Mouse (Mus musculus): ENCODE data around the gene Glis3.

Glis3 gene

DNA sequence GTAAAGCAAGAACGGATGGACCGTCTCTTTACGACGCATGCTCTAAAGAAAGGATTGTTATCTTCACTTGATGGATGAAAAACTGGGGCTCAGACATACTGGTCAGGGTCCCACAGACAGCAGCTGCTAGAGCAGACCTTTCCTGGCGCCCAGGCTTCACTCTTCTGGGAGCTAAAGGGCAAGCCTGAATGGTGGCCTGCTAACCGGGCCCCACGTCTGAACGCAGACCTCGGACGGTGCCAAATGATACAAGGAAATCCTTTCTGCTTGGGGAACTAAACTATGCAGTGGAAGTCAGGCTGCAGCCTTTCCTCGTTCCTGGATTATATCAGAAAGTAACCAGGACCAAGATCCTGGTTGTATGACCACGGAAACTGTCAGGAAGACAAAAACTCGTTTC is 86.9 kb downstream of the Glis3 start:
- in situ Hi-C loops (cut with MboI, MseI) = no loop called here

DNA sequence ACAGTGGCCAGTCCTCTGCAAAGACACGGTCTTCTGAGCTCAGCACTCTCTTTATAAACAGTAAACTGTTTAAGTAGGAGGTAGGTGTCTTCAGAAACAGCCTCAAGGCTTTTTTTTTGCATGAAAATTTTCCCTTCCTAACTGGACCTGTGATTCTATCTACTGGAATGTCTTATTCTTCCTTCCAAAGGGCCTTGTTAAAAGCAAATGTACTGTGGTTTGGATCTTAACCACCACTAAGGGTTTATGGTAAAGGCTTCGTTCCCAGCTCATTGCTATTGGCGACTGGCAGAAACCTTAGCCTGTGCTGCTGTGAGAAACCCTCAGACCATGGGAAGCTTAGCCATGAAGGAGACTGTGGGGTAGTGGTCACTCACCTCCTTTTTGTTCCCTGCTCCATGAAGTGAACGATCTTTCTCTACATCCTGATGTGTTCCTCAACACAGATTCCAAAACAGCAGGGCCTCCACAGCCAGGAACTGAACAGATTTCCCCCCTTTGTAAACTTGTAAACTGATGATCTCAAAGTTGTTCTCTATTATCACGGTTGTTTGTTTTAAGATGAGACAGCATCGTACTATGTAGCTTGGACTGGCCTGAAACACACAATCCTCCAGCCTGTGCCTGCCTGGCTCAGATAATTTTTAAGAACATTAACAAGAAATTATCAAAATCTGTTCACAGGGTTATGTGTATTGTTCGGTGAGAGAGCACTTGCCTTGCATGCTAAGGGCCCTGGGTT is 88.0 kb downstream of the Glis3 start:
- in situ Hi-C loops (cut with MboI, MseI) = no loop called here

DNA sequence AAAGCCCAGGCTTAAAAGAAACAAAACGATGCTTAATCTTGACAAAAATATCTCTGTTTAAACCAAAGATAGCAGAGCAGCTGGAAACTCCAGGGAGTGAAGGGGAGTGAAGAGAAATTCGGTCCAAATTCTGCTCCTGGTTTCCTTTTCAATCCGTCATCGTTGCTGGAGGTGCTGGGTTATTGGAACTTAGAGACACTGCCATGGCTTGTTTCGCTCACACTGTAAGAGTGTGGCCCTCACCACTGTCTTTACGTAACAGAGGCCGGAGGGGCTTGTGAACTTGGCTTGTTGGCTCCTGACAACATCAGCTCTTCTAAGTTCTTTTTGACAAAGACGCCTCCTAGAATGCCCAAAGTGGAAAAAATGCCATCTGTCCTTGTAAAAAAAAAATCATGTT is 99.4 kb downstream of the Glis3 start:
- in situ Hi-C loops (cut with MboI, MseI) = no loop called here

GRCm38 (mm10) chr19:28579724-28580375 is 100.0 kb downstream of the Glis3 start:
- in situ Hi-C loops (cut with MboI, MseI) = no loop called here

DNA sequence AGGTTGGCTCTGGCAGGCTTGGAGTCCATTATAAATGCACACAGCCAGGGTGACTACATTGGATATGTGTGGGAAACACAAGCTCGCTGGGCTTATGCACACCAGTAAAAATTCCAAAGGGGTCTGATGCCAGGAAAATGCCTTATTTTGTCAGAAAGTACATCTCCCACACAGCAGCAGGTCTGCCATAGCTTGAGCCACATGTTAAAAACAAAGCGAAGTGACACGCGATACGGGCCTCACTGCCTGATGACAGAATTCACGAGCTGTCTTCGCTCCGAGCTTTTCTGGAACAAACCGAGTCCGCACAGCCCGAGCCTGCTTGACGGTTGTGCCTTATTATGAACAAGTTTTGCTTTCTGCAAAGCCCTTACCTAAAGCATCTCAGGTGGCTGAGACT is 102.9 kb downstream of the Glis3 start:
- in situ Hi-C loops (cut with MboI, MseI) = no loop called here

GRCm38 (mm10) chr19:28576619-28577018 is 103.3 kb downstream of the Glis3 start:
- in situ Hi-C loops (cut with MboI, MseI) = no loop called here

DNA sequence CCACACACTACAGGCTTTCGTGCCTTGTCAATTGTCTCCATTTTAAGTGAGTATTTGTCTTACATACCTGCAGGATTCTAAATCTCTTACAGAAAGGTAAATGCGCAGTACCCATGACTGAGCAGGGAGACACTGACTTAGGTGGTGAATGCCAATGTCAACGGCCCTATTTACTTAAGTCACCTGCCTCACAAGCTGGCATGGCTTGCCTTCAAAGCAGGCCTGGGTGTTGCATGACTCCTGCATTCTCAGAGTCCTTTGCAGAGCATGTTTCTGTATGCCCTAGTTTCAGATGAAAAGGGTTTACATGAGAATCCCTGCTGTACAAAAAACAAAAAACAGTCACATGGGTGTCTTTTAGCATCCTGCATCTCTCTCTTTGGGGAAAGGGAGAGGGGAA is 106.2 kb downstream of the Glis3 start:
- in situ Hi-C loops (cut with MboI, MseI) = no loop called here

DNA sequence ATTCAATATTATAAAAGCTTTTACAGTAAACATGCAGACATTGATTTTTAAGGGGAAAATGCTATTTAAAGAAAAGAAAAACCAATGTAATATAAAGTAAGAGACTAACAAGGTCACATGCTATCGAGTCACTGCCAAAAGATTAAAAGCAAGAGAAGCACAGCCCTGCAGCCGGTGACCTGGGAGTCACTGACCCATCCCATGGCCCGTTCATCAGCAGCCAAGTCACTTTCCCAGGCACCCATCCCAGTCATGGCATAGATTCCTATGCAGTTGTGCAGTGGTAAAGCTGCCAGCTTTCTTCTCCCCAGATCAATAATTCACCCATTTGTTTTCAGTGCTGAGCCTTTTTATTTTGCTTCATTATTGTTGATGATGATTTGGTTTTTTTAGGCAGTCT is 110.0 kb downstream of the Glis3 start:
- in situ Hi-C loops (cut with MboI, MseI) = no loop called here

DNA sequence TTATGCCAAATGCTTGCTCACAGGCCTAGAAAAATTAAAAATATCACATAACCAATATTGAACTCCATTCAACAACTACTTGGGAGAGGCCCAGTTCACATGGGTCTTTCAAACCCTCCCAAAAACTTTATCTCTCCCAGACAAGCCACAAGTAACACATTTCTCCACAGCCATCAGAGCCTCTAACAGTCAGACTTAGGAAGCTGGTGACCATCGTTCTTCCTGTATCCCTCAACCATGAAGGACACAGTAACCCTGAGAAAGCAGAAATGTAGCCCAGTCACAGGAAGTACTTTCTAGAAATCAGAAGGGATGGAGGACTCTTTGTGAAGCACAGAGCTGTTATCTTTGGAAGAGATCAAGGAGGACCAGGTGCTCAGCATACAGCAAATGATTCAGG is 112.8 kb downstream of the Glis3 start:
- in situ Hi-C loops (cut with MboI, MseI) = no loop called here

GRCm38 (mm10) chr19:28566554-28566953 is 113.3 kb downstream of the Glis3 start:
- in situ Hi-C loops (cut with MboI, MseI) = no loop called here

- in situ Hi-C loops (cut with MboI, MseI) = no loop called here
These were observed 118.2 kb downstream of the Glis3 start for GRCm38 (mm10) chr19:28561697-28562002.

DNA sequence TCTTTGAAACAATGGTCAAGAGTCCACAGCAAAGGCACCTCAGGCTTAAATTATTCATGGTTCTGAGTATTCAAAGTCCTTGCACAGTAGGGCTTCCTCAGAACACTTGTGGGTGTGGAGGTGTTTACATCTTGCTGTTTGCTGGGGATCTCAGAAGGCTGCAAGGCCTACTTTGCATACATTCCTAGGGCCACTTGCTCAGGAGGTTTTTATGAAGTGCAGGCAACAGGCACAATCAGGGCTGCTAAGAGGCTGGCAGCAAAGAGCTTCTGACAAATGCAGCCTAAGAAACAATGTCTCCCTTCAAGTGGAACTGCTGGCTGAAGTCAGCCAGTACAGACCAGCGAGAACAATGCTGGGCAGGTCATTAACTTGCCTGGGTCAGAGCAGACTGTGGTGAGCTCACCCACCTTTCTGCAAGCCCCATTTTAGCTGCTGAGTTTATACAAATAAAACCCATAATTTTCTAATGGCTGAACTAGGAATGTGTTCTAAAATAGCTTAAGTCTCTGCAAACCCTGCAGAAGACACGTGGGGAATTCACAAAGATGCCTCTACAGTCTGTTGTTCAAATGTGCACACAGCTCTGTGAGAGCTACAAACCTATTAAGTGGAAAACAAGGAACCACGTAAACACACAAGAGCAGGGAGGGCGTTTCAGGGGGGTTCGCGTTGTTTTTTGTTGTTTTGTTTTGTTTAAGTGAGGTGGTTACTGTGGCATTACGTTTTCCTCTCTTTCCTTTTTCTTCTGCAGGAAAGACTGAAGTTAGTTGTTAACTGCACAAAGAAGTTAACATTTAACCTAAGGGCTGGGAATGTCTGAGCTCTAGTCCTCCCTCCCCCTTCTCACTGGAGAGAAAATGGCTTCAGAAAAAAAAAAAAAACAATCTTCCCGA is 118.8 kb downstream of the Glis3 start:
- in situ Hi-C loops (cut with MboI, MseI) = no loop called here

DNA sequence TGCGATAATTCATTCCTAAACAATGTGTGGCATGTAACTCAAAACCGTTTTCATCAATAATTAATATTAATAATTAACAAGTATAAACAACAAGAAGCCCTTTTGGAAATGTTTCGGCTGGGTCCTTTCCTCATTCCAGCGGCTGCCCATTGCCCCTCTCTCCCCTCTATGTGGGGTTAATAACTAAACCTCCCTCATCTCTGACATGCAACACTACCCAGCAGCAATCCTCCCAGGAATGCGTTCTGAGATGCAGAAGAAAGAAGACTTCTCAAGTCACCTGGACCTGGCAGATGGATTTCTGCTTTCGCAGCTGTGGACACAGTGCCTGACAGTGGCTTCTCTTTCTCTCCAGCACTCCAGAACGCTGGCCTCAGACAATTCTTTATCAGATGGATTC is 120.0 kb downstream of the Glis3 start:
- in situ Hi-C loops (cut with MboI, MseI) = no loop called here

GRCm38 (mm10) chr19:28559400-28559799 is 120.5 kb downstream of the Glis3 start:
- in situ Hi-C loops (cut with MboI, MseI) = no loop called here

DNA sequence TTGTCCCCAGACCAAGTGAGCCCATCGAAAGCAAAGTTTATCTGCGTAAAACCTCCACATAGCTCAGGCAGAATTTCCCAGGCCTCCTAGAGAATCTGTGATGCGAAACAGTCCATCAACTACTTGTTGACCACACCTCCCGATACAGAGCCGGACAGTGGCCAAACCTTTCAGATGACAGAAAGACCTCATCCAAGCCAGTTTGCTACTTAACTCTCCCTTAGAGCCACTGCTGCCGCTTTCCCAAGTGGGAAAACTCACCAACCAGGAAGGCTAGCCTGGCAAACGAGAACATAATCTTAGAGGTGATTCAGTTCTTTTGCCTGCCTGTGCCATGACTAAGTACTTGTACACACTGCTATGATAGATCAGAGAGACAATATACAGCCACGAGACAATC is 121.2 kb downstream of the Glis3 start:
- in situ Hi-C loops (cut with MboI, MseI) = no loop called here

- in situ Hi-C loops (cut with MboI, MseI) = no loop called here
These were observed 122.1 kb downstream of the Glis3 start for GRCm38 (mm10) chr19:28557559-28558328.

DNA sequence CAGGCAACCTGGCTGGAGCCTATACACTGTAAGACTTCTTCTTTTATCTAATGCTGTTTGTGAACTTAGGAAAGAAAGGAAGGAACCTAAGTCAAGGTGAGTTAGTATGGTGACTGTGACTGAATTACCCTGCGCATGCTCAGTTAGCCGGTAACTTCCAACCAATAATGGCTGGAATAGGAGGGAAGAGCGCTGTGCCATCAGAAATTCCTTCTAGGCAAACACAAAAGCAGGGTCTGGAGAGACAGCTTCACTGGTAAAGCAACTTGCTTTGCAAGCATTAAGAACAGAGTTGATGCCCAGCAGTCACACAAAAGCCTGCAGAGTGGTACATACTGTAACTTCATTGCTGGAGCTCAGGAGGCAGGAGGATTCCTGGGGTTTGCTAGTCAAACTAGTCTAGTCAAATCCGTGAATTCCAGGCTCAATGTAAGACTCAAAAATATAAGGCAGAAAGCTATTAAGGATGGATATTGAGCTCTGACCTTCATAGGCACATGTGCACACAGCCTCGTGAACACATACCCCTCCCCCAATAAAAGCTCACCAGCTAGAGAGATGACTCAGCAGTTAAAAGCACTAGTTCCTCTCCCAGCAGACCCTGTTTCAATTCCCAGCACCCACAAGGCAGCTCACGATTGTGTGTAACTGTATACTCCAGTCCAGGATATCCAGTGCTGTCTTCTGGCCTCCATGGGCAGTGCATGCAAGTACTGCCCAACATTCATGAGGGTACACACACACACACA is 124.5 kb downstream of the Glis3 start:
- in situ Hi-C loops (cut with MboI, MseI) = no loop called here

GRCm38 (mm10) chr19:28550611-28551010 is 129.3 kb downstream of the Glis3 start:
- in situ Hi-C loops (cut with MboI, MseI) = no loop called here

DNA sequence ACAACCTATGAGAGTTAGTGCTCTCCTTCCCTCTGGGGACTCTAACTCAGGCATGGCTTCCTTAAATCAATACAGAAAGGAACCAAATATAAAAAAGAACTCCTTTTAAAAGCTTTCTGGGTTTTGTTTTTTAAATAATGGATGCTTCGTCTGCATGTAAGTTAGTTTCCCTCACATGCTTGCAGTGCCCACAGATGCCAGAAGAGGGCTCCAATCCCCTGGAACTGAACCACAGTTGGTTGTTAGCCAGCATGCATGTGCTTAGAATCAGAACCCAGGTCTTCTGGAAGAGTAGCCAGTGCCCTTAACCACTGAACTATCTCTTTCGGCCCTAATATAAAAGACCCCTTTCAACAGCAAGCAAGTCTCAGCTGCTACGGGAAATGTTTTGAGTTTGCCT is 132.9 kb downstream of the Glis3 start:
- in situ Hi-C loops (cut with MboI, MseI) = loop anchor here (10.0 kb wide), 1 partner anchor 808 kb away; no protein-coding TSS in a partner anchor

DNA sequence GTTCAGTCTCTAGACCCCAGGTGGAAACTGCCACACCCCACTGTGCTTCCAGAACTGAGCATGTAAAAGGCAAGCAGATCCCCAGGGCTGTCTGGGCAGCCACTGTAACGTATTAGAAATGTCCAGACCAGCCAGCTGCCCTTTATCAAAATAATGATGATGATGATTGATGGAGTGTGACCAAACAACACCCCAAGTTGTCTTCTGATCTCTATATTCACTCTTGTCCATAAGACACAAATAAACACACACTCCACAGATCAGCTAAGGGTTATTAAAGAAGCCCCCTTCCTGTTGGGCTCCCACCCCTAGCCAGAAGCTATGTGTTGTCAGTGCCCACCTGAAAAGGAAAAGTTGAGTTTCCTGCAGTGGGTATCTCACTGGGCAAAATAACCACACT is 134.4 kb downstream of the Glis3 start:
- in situ Hi-C loops (cut with MboI, MseI) = loop anchor here (10.0 kb wide), 1 partner anchor 809 kb away; no protein-coding TSS in a partner anchor

GRCm38 (mm10) chr19:28538813-28539212 is 141.1 kb downstream of the Glis3 start:
- in situ Hi-C loops (cut with MboI, MseI) = no loop called here

Data from regulatory T cell (primary cell).